Mouse (Mus musculus): ENCODE measurements around the gene Dlg2. TPM values are rescaled to one million over a fixed set of nuclear protein-coding genes. Genes with fewer than 3 reads are reported as not detected.
"Not testable (repeated sequence)": the region's sequence is repeated elsewhere in the genome, so short reads cannot be mapped to it uniquely, and the experiment has no call there.

Dlg2 gene
- polyA plus RNA-seq, 1 experiment from 2014 or later: 1.3 TPM

GRCm38 (mm10) chr7:90736369-90736768 is 259.9 kb downstream of the Dlg2 start:
- H3K9me3 ChIP-seq: no peaks in the 10 kb centered on the region
- DNase-seq (ENCODE audit: low spot score): no peak
- H3K27me3 ChIP-seq (replicated peaks; ENCODE audit: low read depth, poor library complexity, severe bottlenecking): no peaks in the 10 kb centered on the region
- WGBS: 54% methylated on average over 1 of the region's 1 CpGs
- no peak overlapping the region for H3K27ac ChIP-seq (replicated peaks)
- H3K4me3 ChIP-seq: no peak overlapping the region
- no peaks in the 10 kb centered on the region for H3K4me1 ChIP-seq
- no peaks in the 10 kb centered on the region for H3K36me3 ChIP-seq (replicated peaks)

- H3K27ac ChIP-seq (replicated peaks): no peak overlapping the region
- no peaks in the 10 kb centered on the region for H3K36me3 ChIP-seq (replicated peaks)
- no peaks in the 10 kb centered on the region for H3K9me3 ChIP-seq
- no peak overlapping the region for H3K4me3 ChIP-seq
- H3K4me1 ChIP-seq: no peaks in the 10 kb centered on the region
- H3K27me3 ChIP-seq (replicated peaks; ENCODE audit: low read depth, poor library complexity, severe bottlenecking): no peaks in the 10 kb centered on the region
- DNase-seq (ENCODE audit: low spot score): no peak
- WGBS: 88% methylated on average over 1 of the region's 1 CpGs
Measured at GRCm38 (mm10) chr7:90748636-90749035, 272.2 kb downstream of the Dlg2 start.

DNA sequence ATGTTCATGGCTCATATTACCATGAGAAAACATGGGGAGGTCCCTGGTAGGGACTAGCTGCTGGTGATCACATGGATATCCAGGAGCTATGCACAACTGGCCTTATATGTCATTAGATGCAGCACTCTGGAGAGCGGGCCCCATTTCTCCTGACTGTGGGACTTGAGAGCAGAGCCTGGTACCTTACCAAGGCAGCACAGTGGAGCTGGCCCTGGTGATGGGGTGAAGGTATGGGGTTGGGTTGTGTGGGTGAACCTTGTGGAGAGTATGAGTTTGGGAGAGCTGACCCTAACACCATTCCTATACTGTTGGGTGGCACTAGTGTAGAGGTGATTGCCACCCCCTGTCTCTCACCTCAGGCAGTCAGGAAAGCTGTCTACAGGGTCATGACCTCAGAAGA is 311.5 kb downstream of the Dlg2 start:
- Histone ChIP-seq H3K4me1 (no peaks in the 10 kb centered on the region), H3K4me3 (no peak overlapping the region)

DNA sequence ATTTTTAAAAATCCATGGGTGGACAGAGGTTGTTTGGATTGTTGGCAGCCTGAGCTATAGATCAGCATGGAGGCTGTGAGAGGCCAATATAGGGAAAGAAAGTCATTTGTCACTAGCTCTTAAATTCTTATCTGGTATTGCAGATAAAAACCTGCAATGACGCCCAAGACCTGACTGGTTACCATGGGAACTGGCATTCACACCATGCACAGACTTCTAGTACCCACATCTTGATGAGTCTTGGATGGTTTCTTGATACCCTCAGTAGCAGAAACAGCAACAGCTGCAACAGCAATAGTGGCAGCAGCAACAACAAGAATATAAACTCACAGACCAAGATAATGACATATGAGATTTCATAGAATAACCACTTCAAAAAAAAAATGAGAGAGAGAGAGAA is 315.1 kb downstream of the Dlg2 start:
- no peak overlapping the region for H3K27ac ChIP-seq (replicated peaks)
- no peaks in the 10 kb centered on the region for H3K9me3 ChIP-seq
- no peaks in the 10 kb centered on the region for H3K36me3 ChIP-seq (replicated peaks)
- H3K4me3 ChIP-seq: no peak overlapping the region
- WGBS: 77% methylated on average over 1 of the region's 1 CpGs
- no peaks in the 10 kb centered on the region for H3K27me3 ChIP-seq (replicated peaks; ENCODE audit: low read depth, poor library complexity, severe bottlenecking)
- no peak for DNase-seq (ENCODE audit: low spot score)
- no peaks in the 10 kb centered on the region for H3K4me1 ChIP-seq

More for the DNA sequence above, 311.5 kb downstream of the Dlg2 start:
- Histone ChIP-seq H3K9me3 (no peaks in the 10 kb centered on the region), H3K27me3 (replicated peaks; ENCODE audit: low read depth, poor library complexity, severe bottlenecking) (no peaks in the 10 kb centered on the region), H3K27ac (replicated peaks) (no peak overlapping the region), H3K36me3 (replicated peaks) (no peaks in the 10 kb centered on the region)
- WGBS: 82% methylated on average over 1 of the region's 1 CpGs
- DNase-seq (ENCODE audit: low spot score): no peak

DNA sequence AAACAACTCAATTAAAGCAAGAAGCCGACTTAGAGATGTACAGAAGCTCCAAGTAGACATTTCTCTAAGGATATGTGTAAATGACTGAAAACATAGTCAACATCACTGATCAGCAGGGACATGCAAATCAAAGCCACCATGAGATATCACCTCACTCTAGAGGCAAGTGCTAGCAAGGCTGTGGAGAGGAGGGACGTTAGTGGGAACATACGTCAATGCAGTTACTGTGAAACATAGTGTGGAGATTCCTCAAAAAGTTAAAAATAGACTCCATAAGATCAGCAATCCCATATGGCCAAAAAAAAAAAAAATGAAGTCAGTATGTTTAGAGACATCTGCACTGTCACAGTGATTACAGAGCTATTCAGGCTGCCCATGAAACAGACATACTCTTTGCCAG is 349.2 kb downstream of the Dlg2 start:
- H3K4me1 ChIP-seq: no peaks in the 10 kb centered on the region
- no peak for DNase-seq (ENCODE audit: low spot score)
- no peaks in the 10 kb centered on the region for H3K27me3 ChIP-seq (replicated peaks; ENCODE audit: low read depth, poor library complexity, severe bottlenecking)
- no peaks in the 10 kb centered on the region for H3K36me3 ChIP-seq (replicated peaks)
- no peak overlapping the region for H3K27ac ChIP-seq (replicated peaks)
- no peaks in the 10 kb centered on the region for H3K9me3 ChIP-seq
- WGBS: 88% methylated on average over 3 of the region's 3 CpGs
- H3K4me3 ChIP-seq: no peak overlapping the region

DNA sequence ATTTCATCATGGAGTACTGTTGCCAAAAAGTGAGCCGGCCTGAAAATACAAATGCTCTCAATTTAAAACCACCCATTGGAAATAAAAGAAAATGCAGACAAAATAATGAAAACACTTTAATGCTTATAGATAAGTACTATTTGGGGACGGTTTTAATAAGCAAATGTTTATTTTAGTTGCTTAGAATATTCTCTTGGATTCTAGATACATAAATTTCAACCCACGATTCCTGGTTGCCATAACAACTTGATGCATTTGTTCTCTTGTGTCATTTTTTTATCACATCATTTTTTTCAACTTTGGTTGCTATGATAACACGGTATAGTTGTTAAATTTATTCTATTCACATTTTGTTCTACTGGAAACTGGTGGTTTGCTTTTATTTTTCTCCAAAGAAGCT is 364.8 kb downstream of the Dlg2 start:
- no peak for DNase-seq (ENCODE audit: low spot score)
- WGBS: 85% methylated on average over 4 of the region's 4 CpGs
- Histone ChIP-seq H3K9me3 (no peaks in the 10 kb centered on the region), H3K4me3 (no peak overlapping the region), H3K27me3 (replicated peaks; ENCODE audit: low read depth, poor library complexity, severe bottlenecking) (no peaks in the 10 kb centered on the region), H3K4me1 (no peaks in the 10 kb centered on the region), H3K36me3 (replicated peaks) (no peaks in the 10 kb centered on the region), H3K27ac (replicated peaks) (no peak overlapping the region)

- H3K36me3 ChIP-seq (replicated peaks): no peaks in the 10 kb centered on the region
- no peaks in the 10 kb centered on the region for H3K27me3 ChIP-seq (replicated peaks; ENCODE audit: low read depth, poor library complexity, severe bottlenecking)
- H3K27ac ChIP-seq (replicated peaks): no peak overlapping the region
- 68% methylated on average over 5 of the region's 5 CpGs for WGBS
- no peak overlapping the region for H3K4me3 ChIP-seq
- no peaks in the 10 kb centered on the region for H3K4me1 ChIP-seq
- H3K9me3 ChIP-seq: no peaks in the 10 kb centered on the region
- DNase-seq (ENCODE audit: low spot score): no peak
Measured at GRCm38 (mm10) chr7:90843345-90844293, 367.1 kb downstream of the Dlg2 start.

- H3K4me1 ChIP-seq; H3K27me3 ChIP-seq (replicated peaks; ENCODE audit: low read depth, poor library complexity, severe bottlenecking); H3K36me3 ChIP-seq (replicated peaks); H3K9me3 ChIP-seq; DNase-seq (ENCODE audit: low spot score); H3K27ac ChIP-seq (replicated peaks); H3K4me3 ChIP-seq: not testable (repeated sequence)
- WGBS: 60% methylated on average over 4 of the region's 4 CpGs
Measured at GRCm38 (mm10) chr7:90876796-90877195, 400.3 kb downstream of the Dlg2 start.

DNA sequence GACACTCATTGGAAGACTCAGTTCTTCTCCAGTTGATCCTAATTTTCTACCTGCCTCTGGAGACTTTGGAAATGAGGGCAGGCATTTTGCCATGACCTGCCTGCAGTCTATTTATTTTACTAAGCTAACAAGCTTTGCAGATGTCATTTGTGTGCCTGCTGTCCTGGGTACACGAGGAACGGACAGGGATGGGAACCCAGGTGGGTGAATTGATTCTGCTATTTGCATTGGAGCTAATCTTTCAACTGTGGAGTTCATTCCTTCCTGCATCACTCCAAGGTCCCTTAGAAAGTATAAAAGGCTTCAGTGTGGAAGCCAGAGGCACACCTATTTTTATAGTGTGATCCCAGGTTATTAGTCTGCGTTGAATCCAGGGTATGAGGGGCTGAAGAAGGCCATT is 406.3 kb downstream of the Dlg2 start:
- peaks cover 11% of the 10 kb centered on the region for H3K4me1 ChIP-seq
- H3K27ac ChIP-seq (replicated peaks): no peak overlapping the region
- 68% methylated on average over 3 of the region's 3 CpGs for WGBS
- no peak for DNase-seq (ENCODE audit: low spot score)
- no peaks in the 10 kb centered on the region for H3K9me3 ChIP-seq
- H3K36me3 ChIP-seq (replicated peaks): no peaks in the 10 kb centered on the region
- peaks cover 12% of the 10 kb centered on the region; the same call in 1 of the 2 replicates for H3K27me3 ChIP-seq (replicated peaks; ENCODE audit: low read depth, poor library complexity, severe bottlenecking)
- H3K4me3 ChIP-seq: no peak overlapping the region

DNA sequence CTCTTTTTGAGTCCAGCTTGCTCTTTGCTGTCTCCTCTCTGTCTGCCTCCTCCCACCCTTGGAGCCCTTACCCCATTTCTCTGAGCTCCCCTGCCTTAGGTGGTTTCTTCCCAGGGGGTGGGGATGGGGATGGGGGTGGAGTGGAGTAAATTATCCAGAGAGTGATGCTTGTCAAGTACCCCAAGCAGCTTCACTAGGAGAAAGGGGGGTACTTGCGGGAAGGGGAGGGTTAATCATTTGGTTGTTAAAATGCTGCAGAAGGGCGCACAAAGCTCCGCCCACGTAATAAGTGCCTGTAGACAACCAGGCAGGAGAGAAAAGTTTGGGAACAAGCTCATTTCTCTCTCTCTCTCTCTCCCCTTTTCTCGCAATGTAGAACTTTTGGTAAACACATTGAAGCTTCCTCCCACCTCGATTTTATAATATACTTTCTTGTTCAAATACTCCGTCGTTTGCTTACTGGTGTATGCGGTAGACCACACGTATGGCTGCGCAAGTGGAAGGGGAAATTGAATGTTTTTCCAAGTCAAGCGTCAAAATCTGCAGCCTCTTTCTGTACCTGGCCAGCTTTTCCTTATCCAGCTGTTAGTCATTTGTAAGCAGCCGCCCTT is 410.0 kb downstream of the Dlg2 start:
- Histone ChIP-seq H3K27me3 (replicated peaks; ENCODE audit: low read depth, poor library complexity, severe bottlenecking) (peaks cover 12% of the 10 kb centered on the region; the same call in 1 of the 2 replicates), H3K4me1 (peaks cover 11% of the 10 kb centered on the region), H3K9me3 (no peaks in the 10 kb centered on the region), H3K36me3 (replicated peaks) (no peaks in the 10 kb centered on the region), H3K27ac (replicated peaks) (no peak overlapping the region), H3K4me3 (peak overlapping the region; percentile 58)
- peak; percentile 10 for DNase-seq (ENCODE audit: low spot score)
- WGBS: under 1% methylated on average over 13 of the region's 13 CpGs

DNA sequence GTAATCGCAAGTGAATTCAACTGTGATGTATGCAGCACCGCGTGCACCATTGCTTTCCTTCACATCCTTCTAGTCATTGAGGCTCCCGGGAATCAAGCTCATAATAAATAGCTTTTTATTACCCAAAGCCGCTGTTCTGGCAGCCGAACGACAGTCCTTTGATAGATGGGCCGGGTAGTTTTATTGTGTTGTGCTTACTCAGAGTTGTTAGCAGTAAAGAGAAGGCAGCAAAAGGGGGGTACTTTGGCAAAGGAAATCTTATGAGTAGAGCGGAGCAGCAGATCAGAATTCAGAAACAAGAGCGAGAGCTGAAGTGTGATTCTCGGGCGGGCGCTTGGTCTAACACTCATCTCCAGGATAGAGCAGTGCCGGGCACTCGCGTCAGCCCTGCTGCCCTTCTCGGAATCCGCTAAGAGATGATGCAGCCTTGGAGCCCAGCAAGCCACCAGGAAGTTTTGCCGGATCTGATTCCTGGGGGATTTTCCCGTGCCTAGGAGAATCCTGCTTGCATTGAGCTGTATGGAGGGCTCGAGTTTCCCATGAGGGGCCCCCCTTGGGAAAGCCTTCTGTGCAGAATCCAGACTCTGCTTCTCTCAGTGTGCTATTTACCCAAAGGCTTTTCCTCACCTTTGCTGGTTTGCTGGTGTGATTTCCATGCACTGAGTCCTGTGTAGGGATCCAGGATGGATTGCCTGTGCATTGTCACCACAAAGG is 410.7 kb downstream of the Dlg2 start:
- H3K27ac ChIP-seq (replicated peaks): no peak overlapping the region
- under 1% methylated on average over 21 of the region's 21 CpGs for WGBS
- H3K9me3 ChIP-seq: no peaks in the 10 kb centered on the region
- DNase-seq (ENCODE audit: low spot score): peak; percentile 50
- H3K36me3 ChIP-seq (replicated peaks): no peaks in the 10 kb centered on the region
- H3K4me1 ChIP-seq: peaks cover 11% of the 10 kb centered on the region
- peak overlapping the region; percentile 58 for H3K4me3 ChIP-seq
- H3K27me3 ChIP-seq (replicated peaks; ENCODE audit: low read depth, poor library complexity, severe bottlenecking): peaks cover 12% of the 10 kb centered on the region; the same call in 1 of the 2 replicates

- WGBS: 86% methylated on average over 4 of the region's 4 CpGs
- DNase-seq (ENCODE audit: low spot score): no peak
- no peak overlapping the region for H3K27ac ChIP-seq (replicated peaks)
- H3K4me3 ChIP-seq: no peak overlapping the region
- no peaks in the 10 kb centered on the region for H3K9me3 ChIP-seq
- H3K36me3 ChIP-seq (replicated peaks): no peaks in the 10 kb centered on the region
- H3K27me3 ChIP-seq (replicated peaks; ENCODE audit: low read depth, poor library complexity, severe bottlenecking): no peaks in the 10 kb centered on the region
- no peaks in the 10 kb centered on the region for H3K4me1 ChIP-seq
Measured at GRCm38 (mm10) chr7:90927441-90927840, 451.0 kb downstream of the Dlg2 start.

All from embryonic facial prominence, embryonic 10.5 days (tissue).